Mouse (Mus musculus): Measurements from ENCODE around the gene Lcn8. TPM values are rescaled to one million over a fixed set of nuclear protein-coding genes. Genes with fewer than 3 reads are reported as not detected.
A peak's percentile ranks its signal among the peaks of the same experiment; 100 is the strongest.

Gene Lcn8
- polyA plus RNA-seq, 1 experiment, result 0.24 TPM

GRCm38 (mm10) chr2:25620852-25621228 lies 32.1 kb upstream of the Lcn8 start:
- Histone ChIP-seq H3K27me3 (ENCODE audit: control insufficient read depth, insufficient read depth, low read length) (no peaks in the 10 kb centered on the region; the same call in 1 of the 2 replicates), H3K4me3 (ENCODE audit: control insufficient read depth, insufficient read depth, low read length) (no peak overlapping the region), H3K4me1 (replicated peaks; ENCODE audit: control insufficient read depth, insufficient read depth, low read length) (peaks cover 17% of the 10 kb centered on the region), H3K36me3 (ENCODE audit: control insufficient read depth, insufficient read depth, low read length) (no peaks in the 10 kb centered on the region), H3K27ac (ENCODE audit: control insufficient read depth, insufficient read depth, low read length) (no peak overlapping the region)
- 41% methylated on average over 4 of the region's 4 CpGs for WGBS
- DNase-seq, result no peak
- TF ChIP-seq CTCF (IDR thresholded peaks at IDR 0.05; ENCODE audit: borderline replicate concordance, control insufficient read depth, extremely low read depth, insufficient read depth, low read length, poor library complexity) (no peak), POLR2A (IDR thresholded peaks at IDR 0.05; ENCODE audit: control insufficient read depth, extremely low read depth, insufficient read depth, low read length, poor library complexity) (no peak)

GRCm38 (mm10) chr2:25621229-25622200 lies 31.4 kb upstream of the Lcn8 start, which contains the start of gene Tmem141:
Tmem141 (minus strand) TSS chr2:25622005.
- Histone ChIP-seq H3K4me1 (replicated peaks; ENCODE audit: control insufficient read depth, insufficient read depth, low read length) (peaks cover 17% of the 10 kb centered on the region), H3K27me3 (ENCODE audit: control insufficient read depth, insufficient read depth, low read length) (no peaks in the 10 kb centered on the region; the same call in 1 of the 2 replicates), H3K36me3 (ENCODE audit: control insufficient read depth, insufficient read depth, low read length) (no peaks in the 10 kb centered on the region), H3K27ac (ENCODE audit: control insufficient read depth, insufficient read depth, low read length) (no peak within 1 kb of the TSS), H3K4me3 (ENCODE audit: control insufficient read depth, insufficient read depth, low read length) (no peak within 1 kb of the TSS)
- 22% methylated on average over 34 of the region's 34 CpGs for WGBS
- DNase-seq, result peak; percentile 69
- peak; percentile 79 for TF ChIP-seq CTCF (IDR thresholded peaks at IDR 0.05; ENCODE audit: borderline replicate concordance, control insufficient read depth, extremely low read depth, insufficient read depth, low read length, poor library complexity)
- no peak for TF ChIP-seq POLR2A (IDR thresholded peaks at IDR 0.05; ENCODE audit: control insufficient read depth, extremely low read depth, insufficient read depth, low read length, poor library complexity)

GRCm38 (mm10) chr2:25625986-25626385 lies 26.9 kb upstream of the Lcn8 start:
- H3K27ac ChIP-seq (ENCODE audit: control insufficient read depth, insufficient read depth, low read length), result no peak overlapping the region
- no peak overlapping the region for H3K4me3 ChIP-seq (ENCODE audit: control insufficient read depth, insufficient read depth, low read length)
- no peak for TF ChIP-seq POLR2A (IDR thresholded peaks at IDR 0.05; ENCODE audit: control insufficient read depth, extremely low read depth, insufficient read depth, low read length, poor library complexity)
- no peak for TF ChIP-seq CTCF (IDR thresholded peaks at IDR 0.05; ENCODE audit: borderline replicate concordance, control insufficient read depth, extremely low read depth, insufficient read depth, low read length, poor library complexity)
- H3K4me1 ChIP-seq (replicated peaks; ENCODE audit: control insufficient read depth, insufficient read depth, low read length), result peaks cover 7% of the 10 kb centered on the region
- no peak for DNase-seq
- H3K27me3 ChIP-seq (ENCODE audit: control insufficient read depth, insufficient read depth, low read length), result no peaks in the 10 kb centered on the region; the same call in 1 of the 2 replicates
- WGBS, result 39% methylated on average over 5 of the region's 5 CpGs
- no peaks in the 10 kb centered on the region for H3K36me3 ChIP-seq (ENCODE audit: control insufficient read depth, insufficient read depth, low read length)

DNA sequence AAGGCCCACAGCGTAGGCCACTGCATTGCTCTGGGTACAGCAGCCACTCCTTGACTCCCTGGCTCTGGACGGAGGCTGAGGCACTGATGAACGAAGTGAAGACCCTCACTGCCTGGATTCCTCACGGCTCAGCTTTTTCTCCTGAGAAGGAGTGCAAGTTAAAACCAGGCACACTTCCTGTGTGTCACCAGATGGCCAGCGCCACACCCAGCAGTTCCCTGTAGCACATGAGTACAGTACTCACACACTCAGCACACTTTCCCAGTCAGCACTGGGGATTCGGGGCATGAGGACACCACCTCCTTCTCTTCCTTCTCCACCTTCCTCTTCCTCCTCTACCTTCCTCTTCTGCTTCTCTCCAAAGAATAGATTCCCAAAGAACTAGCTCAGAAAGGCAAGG lies 25.1 kb upstream of the Lcn8 start, which contains the start of gene Fcna:
TSS of gene Fcna (minus strand) at position 220 of the 400 bp plus-strand sequence.
- TF ChIP-seq POLR2A (IDR thresholded peaks at IDR 0.05; ENCODE audit: control insufficient read depth, extremely low read depth, insufficient read depth, low read length, poor library complexity) (no peak), CTCF (IDR thresholded peaks at IDR 0.05; ENCODE audit: borderline replicate concordance, control insufficient read depth, extremely low read depth, insufficient read depth, low read length, poor library complexity) (no peak)
- Histone ChIP-seq H3K4me3 (ENCODE audit: control insufficient read depth, insufficient read depth, low read length) (no peak within 1 kb of the TSS), H3K4me1 (replicated peaks; ENCODE audit: control insufficient read depth, insufficient read depth, low read length) (no peaks in the 10 kb centered on the region), H3K27ac (ENCODE audit: control insufficient read depth, insufficient read depth, low read length) (no peak within 1 kb of the TSS), H3K36me3 (ENCODE audit: control insufficient read depth, insufficient read depth, low read length) (no peaks in the 10 kb centered on the region), H3K27me3 (ENCODE audit: control insufficient read depth, insufficient read depth, low read length) (no peaks in the 10 kb centered on the region; the same call in 1 of the 2 replicates)
- 81% methylated on average over 6 of the region's 6 CpGs for WGBS
- no peak for DNase-seq

- Histone ChIP-seq H3K36me3 (ENCODE audit: control insufficient read depth, insufficient read depth, low read length) (no peaks in the 10 kb centered on the region), H3K27me3 (ENCODE audit: control insufficient read depth, insufficient read depth, low read length) (no peaks in the 10 kb centered on the region), H3K27ac (ENCODE audit: control insufficient read depth, insufficient read depth, low read length) (no peak overlapping the region), H3K4me1 (replicated peaks; ENCODE audit: control insufficient read depth, insufficient read depth, low read length) (no peaks in the 10 kb centered on the region), H3K4me3 (ENCODE audit: control insufficient read depth, insufficient read depth, low read length) (no peak overlapping the region)
- TF ChIP-seq POLR2A (IDR thresholded peaks at IDR 0.05; ENCODE audit: control insufficient read depth, extremely low read depth, insufficient read depth, low read length, poor library complexity) (no peak), CTCF (IDR thresholded peaks at IDR 0.05; ENCODE audit: borderline replicate concordance, control insufficient read depth, extremely low read depth, insufficient read depth, low read length, poor library complexity) (no peak)
- 76% methylated on average over 4 of the region's 4 CpGs for WGBS
- no peak for DNase-seq
Observed at GRCm38 (mm10) chr2:25628738-25629137, 24.2 kb upstream of the Lcn8 start.

DNA sequence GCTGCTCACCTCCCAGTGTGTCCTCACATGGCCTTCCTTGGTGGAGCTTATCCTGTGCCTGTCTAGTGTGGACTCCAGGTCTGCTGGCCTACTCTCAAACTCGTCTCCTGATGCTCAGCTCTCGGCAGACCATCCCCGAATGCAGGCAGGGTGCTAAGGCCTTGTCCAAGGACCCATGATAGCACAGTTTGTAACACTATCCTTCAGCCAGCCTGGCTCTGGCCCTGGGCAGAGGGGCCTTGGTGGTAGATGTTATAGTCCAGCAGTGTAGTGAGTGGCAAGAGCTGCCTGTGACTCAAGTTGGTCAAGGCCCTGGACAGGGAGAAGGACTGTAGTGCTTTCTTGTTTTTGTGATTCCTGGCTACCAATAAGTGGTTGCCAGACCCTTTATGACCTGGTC lies 19.3 kb upstream of the Lcn8 start:
- 91% methylated on average over 3 of the region's 3 CpGs for WGBS
- DNase-seq, result no peak
- no peak overlapping the region for H3K27ac ChIP-seq (ENCODE audit: control insufficient read depth, insufficient read depth, low read length)
- TF ChIP-seq CTCF (IDR thresholded peaks at IDR 0.05; ENCODE audit: borderline replicate concordance, control insufficient read depth, extremely low read depth, insufficient read depth, low read length, poor library complexity) (no peak), POLR2A (IDR thresholded peaks at IDR 0.05; ENCODE audit: control insufficient read depth, extremely low read depth, insufficient read depth, low read length, poor library complexity) (no peak)
- H3K27me3 ChIP-seq (ENCODE audit: control insufficient read depth, insufficient read depth, low read length), result no peaks in the 10 kb centered on the region
- no peak overlapping the region for H3K4me3 ChIP-seq (ENCODE audit: control insufficient read depth, insufficient read depth, low read length)
- no peaks in the 10 kb centered on the region for H3K36me3 ChIP-seq (ENCODE audit: control insufficient read depth, insufficient read depth, low read length)
- no peaks in the 10 kb centered on the region for H3K4me1 ChIP-seq (replicated peaks; ENCODE audit: control insufficient read depth, insufficient read depth, low read length)

Measured in thymus, adult 2 months (tissue).